Mouse (Mus musculus): Measurements from ENCODE around the gene Inka2.

DNA sequence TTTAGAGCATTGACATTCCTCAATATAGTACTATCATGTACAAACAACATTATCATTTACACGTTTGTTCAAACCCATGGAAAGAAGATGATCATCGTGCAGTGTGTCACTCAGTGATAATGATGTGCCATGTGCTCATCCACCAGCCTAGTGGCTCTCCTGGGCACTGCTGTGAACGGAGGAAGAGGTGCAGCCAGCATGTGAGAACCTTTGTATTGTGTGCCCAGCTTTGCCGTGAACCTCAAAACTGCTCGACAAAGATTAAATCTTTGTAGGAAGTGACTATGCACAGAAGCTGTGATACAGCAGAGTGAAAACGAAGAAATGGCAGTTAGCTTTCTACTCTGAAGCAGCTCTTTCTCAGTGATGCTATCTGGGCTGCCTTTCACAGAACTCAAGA is 64.1 kb downstream of the Inka2 start:
- TF ChIP-seq CTCF (IDR thresholded peaks at IDR 0.05; ENCODE audit: control insufficient read depth, insufficient read depth, insufficient read length) = no peak
- no peak for TF ChIP-seq CEBPB (IDR thresholded peaks at IDR 0.05; ENCODE audit: low read depth)

Data from C2C12 (cell line).